Mouse (Mus musculus): ENCODE data around the gene Gm17027.
"Not testable (repeated sequence)": the region's sequence is repeated elsewhere in the genome, so short reads cannot be mapped to it uniquely, and the experiment has no call there.

The Gm17027 gene

DNA sequence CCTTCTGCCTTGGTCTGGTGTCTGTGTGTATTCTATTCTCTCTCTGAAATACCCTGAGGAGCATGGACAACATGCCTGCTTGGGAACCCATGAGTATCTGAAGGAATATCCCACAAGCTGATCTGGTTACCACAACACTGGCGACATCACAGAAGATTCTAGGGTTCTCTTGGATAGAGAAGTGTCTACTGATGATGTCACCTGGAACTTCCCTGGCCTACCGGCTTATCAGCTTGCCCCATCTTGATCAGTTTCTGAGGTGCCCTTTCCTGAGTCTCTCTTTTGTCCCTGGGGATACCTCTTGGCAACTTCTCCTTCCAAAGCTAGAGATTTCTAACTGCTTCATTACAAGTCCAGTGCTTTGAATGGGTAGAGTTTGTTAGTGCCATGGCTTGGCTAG is at the start of gene Gm17027:
Gm17027 (minus strand) TSS at position 101 of the 400 bp plus-strand sequence.
- DNase-seq: not testable (repeated sequence)

GRCm38 (mm10) chr14:42190691-42191090 is 28.3 kb upstream of the Gm17027 start, which contains the start of gene Gm3573:
Gene Gm3573, minus strand, starts transcription at chr14:42190791.
- DNase-seq: not testable (repeated sequence)

DNA sequence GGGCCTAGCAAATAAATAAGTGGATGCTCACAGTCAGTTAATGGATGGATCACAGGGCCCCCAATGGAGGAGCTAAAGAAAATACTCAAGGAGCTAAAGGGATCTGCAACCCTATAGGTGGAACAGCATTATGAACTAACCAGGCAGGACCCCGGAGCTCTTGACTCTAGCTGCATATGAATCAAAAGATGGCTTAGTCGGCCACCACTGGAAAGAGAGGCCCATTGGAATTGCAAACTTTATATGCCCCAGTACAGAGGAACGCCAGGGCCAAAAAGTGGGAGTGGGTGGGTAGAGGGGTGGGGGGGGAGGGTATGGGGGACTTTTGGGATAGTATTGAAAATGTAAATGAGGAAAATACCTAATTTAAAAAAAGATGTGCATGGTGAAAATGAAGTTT is 21.5 kb upstream of the Gm17027 start:
- not testable (repeated sequence) for DNase-seq

GRCm38 (mm10) chr14:42134571-42134970 is 27.9 kb downstream of the Gm17027 start:
- DNase-seq: not testable (repeated sequence)

DNA sequence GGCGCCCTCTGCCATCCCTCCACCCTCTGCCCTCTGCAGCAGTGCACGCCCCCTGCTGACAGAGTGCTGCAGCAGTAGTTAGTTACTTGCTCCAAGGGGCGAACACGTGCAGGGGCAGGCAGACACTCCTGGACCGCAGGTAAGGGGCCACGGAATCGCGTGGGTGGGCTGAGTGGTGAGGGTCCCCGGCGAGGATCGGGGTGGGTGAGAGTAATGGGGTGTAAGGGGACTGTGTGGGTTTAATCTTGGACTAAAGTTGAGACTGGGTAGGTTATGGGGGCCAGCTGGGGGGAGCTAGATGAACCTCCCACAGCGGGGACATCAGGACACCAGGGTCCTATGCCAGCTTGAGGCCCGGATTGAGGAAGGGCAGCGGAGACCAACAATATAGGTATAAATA is 28.6 kb downstream of the Gm17027 start:
- DNase-seq: not testable (repeated sequence)

- DNase-seq: not testable (repeated sequence)
These were observed 45.2 kb downstream of the Gm17027 start, which contains the start of gene Gm7951 for GRCm38 (mm10) chr14:42117269-42117668. Gene Gm7951, minus strand, starts transcription at chr14:42117369.
